Mouse (Mus musculus) T-cell, adult 2 months (primary cell): ENCODE results near the gene Rbm39.
"Not testable (repeated sequence)": the region's sequence is repeated elsewhere in the genome, so short reads cannot be mapped to it uniquely, and the experiment has no call there.

Experiments used
- DNase-seq: peaks from one replicate; pipeline ENCODE4 v3.0.0; 2022; ENCODE audit warnings: low spot score

The Rbm39 gene

DNA sequence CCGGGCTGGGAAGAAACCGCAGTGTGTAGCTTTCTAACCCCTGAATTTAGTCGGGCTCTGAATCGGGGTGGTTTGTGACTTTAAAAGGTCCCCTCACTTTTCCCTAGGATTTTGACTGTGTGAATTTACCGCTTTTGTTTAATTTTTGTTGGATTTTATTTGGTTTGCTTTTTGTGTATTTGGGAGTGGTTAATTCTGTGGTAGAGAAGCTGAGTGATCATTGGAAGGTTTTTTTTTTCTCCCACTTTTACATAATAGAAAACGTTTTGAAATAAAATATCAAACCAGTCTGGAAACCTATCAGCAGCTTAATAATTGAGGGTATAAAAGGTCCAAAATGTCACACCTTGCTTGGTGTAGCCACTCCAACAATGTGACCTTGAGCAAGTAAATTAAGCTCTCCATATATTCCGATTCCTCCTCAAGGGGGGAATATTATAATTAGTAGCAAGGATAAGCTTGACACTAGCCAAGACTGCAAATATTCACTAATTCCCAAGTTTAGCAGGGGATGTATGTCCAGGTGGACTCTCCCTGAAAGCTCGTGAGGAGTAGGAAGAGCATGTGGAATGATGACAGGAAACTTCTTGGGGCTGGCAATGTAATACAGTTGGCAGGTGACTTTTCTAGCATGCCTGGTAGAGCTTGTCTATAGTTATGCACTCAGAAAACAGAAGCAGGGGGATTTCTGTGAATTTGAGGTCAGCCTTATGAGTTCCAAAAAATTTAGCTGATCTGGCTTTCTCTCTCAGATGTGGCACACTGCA lies 969 bp upstream of the Rbm39 start:
- DNase-seq: no peak

GRCm38 (mm10) chr2:156179796-156180093 lies 293 bp downstream of the Rbm39 start:
- no peak for DNase-seq

DNA sequence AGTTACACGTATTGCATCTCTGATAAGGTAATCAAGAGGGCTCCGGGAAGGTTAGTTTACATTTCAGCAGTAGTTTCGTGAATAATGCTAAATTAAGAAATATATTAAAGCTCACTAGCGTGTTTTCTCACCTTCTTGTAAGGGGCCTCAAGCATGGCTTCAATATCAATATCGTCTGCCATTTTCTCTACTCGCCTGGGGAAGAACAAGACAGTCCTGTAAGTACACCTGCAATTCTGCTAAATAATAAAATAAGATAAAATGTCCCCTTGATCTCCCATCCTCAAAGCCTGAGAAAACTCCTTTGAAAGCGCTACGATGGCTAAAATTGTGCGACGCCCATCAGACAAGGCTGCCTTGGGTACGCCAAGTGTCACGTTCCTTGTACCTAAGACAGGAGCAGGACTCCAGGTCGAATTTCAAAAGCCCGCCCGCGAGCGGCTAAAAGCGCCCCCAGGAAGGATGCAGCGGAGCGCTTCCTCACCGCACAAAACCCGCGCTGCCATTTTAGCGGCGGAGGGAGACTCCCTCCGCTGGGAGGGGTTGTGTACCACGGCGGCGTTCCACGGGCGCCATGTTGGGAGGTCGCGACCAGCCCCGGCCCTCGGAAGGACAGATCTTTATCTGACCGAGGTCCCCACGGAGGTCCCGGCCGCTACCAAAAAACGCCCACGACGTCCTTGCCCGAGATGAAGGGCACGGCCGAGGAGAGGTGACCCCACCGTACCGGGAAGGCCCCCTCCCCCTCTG lies 817 bp downstream of the Rbm39 start:
- peak; percentile 89 for DNase-seq

DNA sequence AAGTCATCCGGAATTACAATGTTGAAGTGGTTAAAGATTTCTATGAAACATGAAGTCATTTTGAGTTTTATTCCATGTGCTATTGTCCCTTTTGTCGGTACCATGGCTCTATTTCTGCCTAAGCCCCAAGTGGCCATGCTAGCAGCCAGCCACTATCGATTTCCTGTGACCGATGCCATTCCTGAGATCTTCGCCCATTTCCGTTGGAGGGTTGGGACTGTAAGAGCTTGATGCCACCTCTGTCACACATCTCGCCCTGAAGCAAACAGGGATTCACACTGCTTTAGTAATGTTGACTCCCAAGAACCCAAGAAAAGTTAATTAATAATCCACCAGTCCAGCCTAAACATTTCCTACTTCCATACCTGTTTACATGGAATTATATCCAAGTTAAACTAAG lies 2.4 kb downstream of the Rbm39 start:
- DNase-seq: no peak

- no peak for DNase-seq
These were observed 3.0 kb downstream of the Rbm39 start for GRCm38 (mm10) chr2:156177079-156177478.

DNA sequence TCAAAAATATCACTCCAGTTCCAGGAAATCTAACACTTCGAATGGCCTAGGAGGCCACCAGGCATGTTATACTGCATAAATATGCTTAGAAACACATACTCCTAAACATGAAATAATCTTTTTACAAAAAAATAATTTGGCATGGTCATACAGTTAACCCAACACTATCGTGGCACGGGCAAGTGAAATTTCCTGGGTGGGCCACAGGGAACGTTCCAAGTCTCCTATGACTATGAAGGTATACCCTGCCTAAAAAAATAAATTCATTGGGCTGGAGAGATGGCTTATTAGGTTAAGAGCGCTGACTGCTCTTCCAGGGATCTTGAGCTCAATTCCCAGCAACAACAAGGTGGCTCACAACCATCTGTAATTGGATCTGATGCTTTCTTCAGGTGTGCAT lies 13.5 kb downstream of the Rbm39 start:
- DNase-seq: no peak

DNA sequence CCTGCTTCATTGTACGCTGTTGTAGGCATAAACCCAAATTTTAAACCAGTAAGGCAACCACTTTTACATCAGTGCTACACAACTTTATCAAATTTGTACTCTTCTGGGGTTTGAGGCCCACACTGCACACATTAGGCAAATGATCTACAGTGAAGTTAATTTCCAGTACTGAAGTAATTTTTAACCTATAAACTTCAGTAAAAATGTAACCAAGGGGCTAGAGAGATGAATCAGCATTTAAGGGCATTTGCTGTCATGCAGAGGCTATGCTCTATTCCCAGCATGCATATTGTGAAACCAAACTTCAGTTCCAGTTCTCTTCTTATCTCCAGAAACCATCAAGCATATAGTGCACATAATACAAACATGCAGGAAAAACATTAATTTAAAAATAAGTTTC lies 14.6 kb downstream of the Rbm39 start:
- no peak for DNase-seq

DNA sequence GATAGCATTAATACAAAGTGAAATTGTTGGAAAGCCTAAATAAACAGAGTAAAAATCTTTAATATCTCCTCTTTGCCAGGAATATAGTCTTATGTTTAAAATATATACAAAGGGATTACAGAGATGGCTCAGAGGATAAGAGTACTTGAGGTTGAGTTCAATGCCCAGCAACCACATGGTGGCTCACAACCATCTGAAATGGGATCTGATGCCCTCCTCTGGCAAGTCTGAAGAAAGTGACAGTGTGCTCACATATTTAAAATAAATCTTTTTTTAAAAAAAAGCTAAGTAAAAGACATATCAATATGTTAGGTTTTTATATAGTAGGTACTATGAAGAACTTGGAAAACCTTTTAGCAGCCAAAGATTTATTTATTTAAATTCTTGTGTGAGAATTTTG lies 28.5 kb downstream of the Rbm39 start:
- DNase-seq: no peak

DNA sequence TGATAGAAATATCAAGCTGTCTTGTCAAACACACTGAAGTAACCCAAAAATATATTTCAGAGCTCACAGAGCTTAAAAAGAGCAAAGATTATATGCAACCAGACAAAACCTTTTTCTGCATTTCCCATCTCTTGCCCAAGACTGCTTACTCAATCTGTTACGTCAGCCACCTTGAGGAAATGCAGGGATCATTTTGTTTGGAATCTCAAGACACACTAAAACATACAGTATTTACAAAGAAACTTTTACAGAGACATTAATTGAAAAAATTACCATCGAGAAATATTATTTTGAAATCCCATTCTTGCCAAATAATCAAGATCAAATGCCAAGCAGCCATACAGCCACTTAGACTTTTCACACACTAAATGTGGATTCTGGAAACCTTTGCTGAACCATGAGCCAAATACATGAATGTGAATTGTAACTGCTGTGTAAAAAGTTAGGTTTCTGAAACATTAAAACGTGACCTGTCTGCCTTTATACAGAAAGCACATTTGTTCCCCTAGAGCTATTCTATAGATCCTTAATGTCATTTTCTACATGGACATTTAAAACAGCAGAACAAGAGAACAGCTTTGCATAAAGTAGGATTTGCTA lies 32.6 kb downstream of the Rbm39 start:
- no peak for DNase-seq

GRCm38 (mm10) chr2:156146272-156146989 lies 33.6 kb downstream of the Rbm39 start:
- no peak for DNase-seq

DNA sequence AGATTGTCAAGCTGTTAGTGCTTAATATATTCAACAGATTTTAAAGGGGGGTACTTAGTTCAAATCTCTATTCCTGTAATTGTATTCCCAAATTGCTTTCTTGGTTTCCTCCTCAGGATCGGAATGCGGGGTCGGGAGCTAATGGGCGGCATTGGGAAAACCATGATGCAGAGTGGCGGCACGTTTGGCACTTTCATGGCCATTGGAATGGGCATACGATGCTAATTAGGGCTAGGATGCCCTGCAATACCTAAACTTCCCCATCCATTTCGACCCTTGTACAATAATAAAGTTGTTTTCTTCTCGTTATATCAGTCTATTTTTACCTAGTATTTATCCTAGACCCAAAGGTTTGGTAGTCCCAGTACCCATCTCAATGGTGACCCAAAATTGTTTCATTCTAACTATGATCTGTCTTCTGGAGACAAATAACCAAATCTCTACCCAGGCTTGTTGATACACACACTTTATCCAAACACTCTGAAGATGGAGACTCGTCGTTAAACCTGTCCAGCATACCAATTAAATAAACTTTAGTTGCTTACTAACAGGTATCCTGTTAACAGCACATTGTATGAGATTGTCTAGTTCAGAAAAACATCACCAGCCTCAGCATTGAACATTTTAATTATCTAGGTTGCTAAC lies 34.4 kb downstream of the Rbm39 start:
- no peak for DNase-seq

GRCm38 (mm10) chr2:156143953-156144724 lies 35.9 kb downstream of the Rbm39 start, which contains the start of the genes Romo1 and Nfs1:
Gene Romo1 (plus strand): TSS chr2:156144039.
Gene Nfs1 (minus strand): TSS chr2:156144186.
- peak; percentile 93 for DNase-seq

- no peak for DNase-seq
These were observed 36.7 kb downstream of the Rbm39 start for GRCm38 (mm10) chr2:156143367-156143766.

- DNase-seq: no peak
These were observed 37.2 kb downstream of the Rbm39 start for GRCm38 (mm10) chr2:156142820-156143219.

DNA sequence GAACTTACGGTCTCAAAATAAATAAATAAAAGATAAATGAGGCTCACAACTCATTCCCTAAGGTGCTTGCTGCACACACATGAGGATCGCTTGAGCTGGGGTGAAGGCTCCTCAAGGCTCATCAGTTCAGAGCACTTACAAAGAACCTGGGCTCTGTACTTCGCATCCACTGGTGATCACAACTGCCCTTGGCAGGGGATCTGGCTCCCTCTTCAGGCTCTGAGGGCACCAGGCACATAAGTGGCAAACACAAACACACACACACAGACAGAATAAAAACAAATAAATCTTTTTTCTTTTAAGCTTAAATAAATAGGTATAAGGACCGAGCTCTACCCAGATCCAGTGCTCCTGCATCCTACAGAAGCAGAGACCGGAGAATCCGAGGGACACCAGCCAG lies 44.3 kb downstream of the Rbm39 start:
- no peak for DNase-seq

- DNase-seq: no peak
These were observed 45.9 kb downstream of the Rbm39 start for GRCm38 (mm10) chr2:156134161-156134560.

- DNase-seq: no peak
These were observed 53.0 kb downstream of the Rbm39 start, which contains the start of gene Gm28036 for GRCm38 (mm10) chr2:156126992-156127391. Gene Gm28036 (minus strand): TSS chr2:156127092.

GRCm38 (mm10) chr2:156123731-156124130 lies 56.3 kb downstream of the Rbm39 start:
- no peak for DNase-seq

DNA sequence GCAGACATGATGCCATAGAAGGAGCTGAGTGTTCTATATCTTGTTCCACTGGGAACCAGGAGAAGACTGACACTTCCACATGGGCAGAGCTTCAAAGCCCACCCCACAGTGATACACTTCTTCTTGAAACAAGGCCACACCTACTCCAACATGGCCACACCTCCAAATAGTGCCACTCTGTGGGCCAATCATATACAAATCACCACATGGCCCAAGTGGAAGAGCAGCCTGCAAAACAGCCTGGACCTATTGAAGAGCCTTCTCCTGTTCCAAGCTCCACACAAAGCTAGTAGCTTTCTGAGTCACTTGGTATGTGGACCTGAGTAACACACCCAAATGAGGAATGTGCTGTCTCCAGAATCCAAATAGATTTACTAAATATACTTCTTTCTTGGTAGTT lies 60.5 kb downstream of the Rbm39 start:
- DNase-seq: no peak

DNA sequence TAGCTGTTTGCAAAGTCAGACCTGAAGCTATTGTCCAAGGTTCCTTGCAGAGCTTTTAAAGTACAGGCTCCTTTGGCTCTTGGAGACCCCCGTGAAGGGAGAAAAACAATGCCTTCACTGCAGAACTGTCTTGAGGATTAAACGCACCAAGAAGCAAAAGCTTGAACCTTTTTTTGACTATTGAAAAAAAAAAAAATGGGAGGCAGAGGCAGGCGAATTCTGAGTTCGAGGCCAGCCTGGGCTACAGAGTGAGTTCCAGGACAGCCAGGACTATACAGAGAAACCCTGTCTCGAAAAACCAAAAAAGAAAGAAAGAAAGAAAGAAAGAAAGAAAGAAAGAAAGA lies 68.0 kb downstream of the Rbm39 start:
- not testable (repeated sequence) for DNase-seq

DNA sequence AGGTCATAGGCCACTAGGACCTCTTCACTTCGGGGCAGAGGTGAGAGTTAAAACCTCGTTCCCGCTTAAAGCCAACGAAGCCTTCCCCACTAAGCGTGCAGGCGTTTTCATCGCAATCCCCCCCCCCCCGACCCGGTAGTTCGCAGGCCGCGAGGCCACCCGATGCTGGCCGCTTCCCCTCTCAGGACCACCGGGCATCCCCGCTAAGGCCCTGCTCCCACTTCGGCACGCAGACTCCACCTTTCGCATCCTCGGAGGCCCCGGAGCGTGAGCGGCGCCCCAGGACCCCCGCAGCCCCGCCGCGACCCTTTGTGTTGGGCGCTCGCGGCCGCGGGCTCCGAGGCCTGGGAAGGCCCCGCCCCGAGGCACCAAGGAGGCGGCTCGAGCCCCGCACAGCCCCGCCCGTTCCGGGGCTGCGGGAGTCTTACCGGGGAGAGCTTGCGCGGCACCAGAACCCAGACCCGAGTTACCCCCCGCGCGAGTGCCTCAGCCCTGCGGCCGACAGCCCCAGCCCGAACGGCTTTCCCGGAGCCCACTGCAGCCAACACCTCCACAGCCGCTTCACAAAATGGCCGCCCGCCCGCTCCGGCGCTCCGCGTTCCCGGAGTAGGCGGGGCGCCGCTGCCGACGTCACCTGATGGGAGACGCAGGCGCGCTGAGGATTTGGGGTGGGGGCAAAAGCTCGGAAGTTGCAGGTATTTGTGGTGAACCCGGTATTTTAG lies 68.5 kb downstream of the Rbm39 start, which contains the start of the genes Cpne1 and Rbm12:
Gene Cpne1, minus strand, starts transcription at position 608 of the 722 bp plus-strand sequence.
Gene Rbm12, minus strand, starts transcription at position 621 of the 722 bp plus-strand sequence.
- peak; percentile 94 for DNase-seq
